Comparison of ENCODE assay signal across 15 mouse cellular contexts in genomic region chr14:28512805-28513590, GRCm38 (mm10). TPM values are rescaled to one million over a fixed set of nuclear protein-coding genes. Genes with fewer than 3 reads are reported as not detected.
DNase-seq lines count a peak whose midpoint lies in the region; ATAC-seq lines count a peak whose summit lies in the region.
"Had no signal": no experiment of that assay in that cellular context is flagged by ENCODE, and none has a peak within 500 bp of the region (broad histone marks: within the 10 kb centered on the region; RNA-seq: fewer than 3 reads in every experiment).

No protein-coding gene starts in this region.

- peaks cover 2% of the 10 kb centered on the region; the same call in 1 of the 2 replicates for H3K36me3 ChIP-seq in neural tube, embryonic 12.5 days
- H3K36me3 ChIP-seq in neural tube, embryonic 15.5 days = no peaks in the 10 kb centered on the region
- peaks cover 59% of the 10 kb centered on the region for H3K36me3 ChIP-seq in embryonic facial prominence, embryonic 14.5 days (ENCODE audit: control insufficient read depth, insufficient read depth, low read length)
- no peaks in the 10 kb centered on the region for H3K36me3 ChIP-seq in hindbrain, embryonic 16.5 days (ENCODE audit: control insufficient read depth, insufficient read depth, low read length)
- H3K36me3 ChIP-seq in midbrain, embryonic 14.5 days (ENCODE audit: control insufficient read depth, insufficient read depth, low read length) = no peaks in the 10 kb centered on the region
- H3K36me3 ChIP-seq: liver, embryonic 13.5 days had no signal

- no peak for ATAC-seq in neural tube, embryonic 12.5 days (ENCODE audit: low FRiP score, low read depth)
- no peak for ATAC-seq in neural tube, embryonic 15.5 days (ENCODE audit: low FRiP score)
- ATAC-seq in embryonic facial prominence, embryonic 14.5 days (ENCODE audit: low read depth) = no peak
- ATAC-seq in hindbrain, embryonic 16.5 days = no peak
- ATAC-seq in midbrain, embryonic 14.5 days (ENCODE audit: low FRiP score, low TSS enrichment) = no peak
- no peak for ATAC-seq in megakaryocyte progenitor cell, adult 5-6 weeks (replicated peaks; ENCODE audit: poor library complexity)
- ATAC-seq: lung, postnatal 0 days had no signal

- H3K9ac ChIP-seq in neural tube, embryonic 12.5 days = no peak overlapping the region
- H3K9ac ChIP-seq in neural tube, embryonic 15.5 days (replicated peaks) = no peak overlapping the region
- H3K9ac ChIP-seq in embryonic facial prominence, embryonic 14.5 days (ENCODE audit: low read depth, low read length) = peak overlapping the region; percentile 96
- no peak overlapping the region for H3K9ac ChIP-seq in hindbrain, embryonic 16.5 days (ENCODE audit: low read depth, low read length)
- no peak overlapping the region for H3K9ac ChIP-seq in midbrain, embryonic 14.5 days (replicated peaks; ENCODE audit: low read length)
- H3K9ac ChIP-seq: liver, embryonic 13.5 days had no signal

- H3K27me3 ChIP-seq in neural tube, embryonic 12.5 days (replicated peaks) = peaks cover 39% of the 10 kb centered on the region
- peaks cover 28% of the 10 kb centered on the region for H3K27me3 ChIP-seq in neural tube, embryonic 15.5 days (replicated peaks)
- H3K27me3 ChIP-seq in embryonic facial prominence, embryonic 14.5 days (replicated peaks; ENCODE audit: control insufficient read depth, insufficient read depth, low read length) = peaks cover 9% of the 10 kb centered on the region; the same call in 1 of the 2 replicates
- H3K27me3 ChIP-seq in hindbrain, embryonic 16.5 days (replicated peaks; ENCODE audit: control insufficient read depth, insufficient read depth, low read length) = no peaks in the 10 kb centered on the region; the same call in 1 of the 2 replicates
- H3K27me3 ChIP-seq in midbrain, embryonic 14.5 days (ENCODE audit: control insufficient read depth, insufficient read depth, low read length) = peaks cover 39% of the 10 kb centered on the region

- H3K4me3 ChIP-seq in neural tube, embryonic 12.5 days = no peak overlapping the region
- H3K4me3 ChIP-seq in neural tube, embryonic 15.5 days (replicated peaks) = no peak overlapping the region
- peak overlapping the region; percentile 86 for H3K4me3 ChIP-seq in embryonic facial prominence, embryonic 14.5 days (ENCODE audit: low read depth, low read length)
- no peak overlapping the region for H3K4me3 ChIP-seq in hindbrain, embryonic 16.5 days (ENCODE audit: low read length)
- no peak overlapping the region for H3K4me3 ChIP-seq in midbrain, embryonic 14.5 days (replicated peaks; ENCODE audit: low read depth, low read length)
- H3K4me3 ChIP-seq: liver, embryonic 13.5 days had no signal

- peaks cover 34% of the 10 kb centered on the region for H3K4me1 ChIP-seq in neural tube, embryonic 12.5 days
- H3K4me1 ChIP-seq in neural tube, embryonic 15.5 days = peaks cover 43% of the 10 kb centered on the region
- H3K4me1 ChIP-seq in embryonic facial prominence, embryonic 14.5 days (ENCODE audit: control insufficient read depth, insufficient read depth, low read length) = 0 out of 2 replicates have a peak, but pooled peaks cover 6% of the 10 kb centered on the region
- H3K4me1 ChIP-seq in hindbrain, embryonic 16.5 days (ENCODE audit: control insufficient read depth, insufficient read depth, low read depth, low read length) = peaks cover 21% of the 10 kb centered on the region
- H3K4me1 ChIP-seq in midbrain, embryonic 14.5 days (ENCODE audit: control insufficient read depth, insufficient read depth, low read length) = peaks cover 20% of the 10 kb centered on the region

- no peak for DNase-seq in embryonic facial prominence, embryonic 14.5 days (ENCODE audit: low spot score)
- no peak for DNase-seq in midbrain, embryonic 14.5 days
- DNase-seq in spleen, postnatal 4 days (ENCODE audit: low spot score in 2 of 2) = no peak
- DNase-seq: adrenal gland, postnatal 14 days; cerebellum, adult 8-10 months; gastrocnemius, postnatal 25 days; heart, postnatal 4 days; liver, embryonic 13.5 days had no signal

- WGBS in neural tube, embryonic 12.5 days = 67% methylated on average over 5 of the region's 5 CpGs
- WGBS in neural tube, embryonic 15.5 days = 71% methylated on average over 5 of the region's 5 CpGs
- WGBS in embryonic facial prominence, embryonic 14.5 days = 75% methylated on average over 5 of the region's 5 CpGs
- WGBS in hindbrain, embryonic 16.5 days = 70% methylated on average over 5 of the region's 5 CpGs
- WGBS in midbrain, embryonic 14.5 days = 75% methylated on average over 5 of the region's 5 CpGs

- H3K9me3 ChIP-seq in neural tube, embryonic 12.5 days = no peaks in the 10 kb centered on the region
- no peaks in the 10 kb centered on the region for H3K9me3 ChIP-seq in neural tube, embryonic 15.5 days (replicated peaks)
- no peaks in the 10 kb centered on the region for H3K9me3 ChIP-seq in embryonic facial prominence, embryonic 14.5 days (ENCODE audit: control insufficient read depth, low read length)
- H3K9me3 ChIP-seq in hindbrain, embryonic 16.5 days (ENCODE audit: control insufficient read depth, low read length) = no peaks in the 10 kb centered on the region
- H3K9me3 ChIP-seq in midbrain, embryonic 14.5 days (ENCODE audit: control insufficient read depth, low read length) = no peaks in the 10 kb centered on the region
- H3K9me3 ChIP-seq: liver, embryonic 13.5 days had no signal

- H3K4me2 ChIP-seq in neural tube, embryonic 12.5 days (replicated peaks) = peak overlapping the region; percentile 91
- no peak overlapping the region for H3K4me2 ChIP-seq in neural tube, embryonic 15.5 days
- H3K4me2 ChIP-seq in embryonic facial prominence, embryonic 14.5 days (ENCODE audit: low read depth, low read length) = peak overlapping the region; percentile 84
- peak overlapping the region; percentile 69 for H3K4me2 ChIP-seq in hindbrain, embryonic 16.5 days (ENCODE audit: low read length)
- 0 out of 2 replicates have a peak overlapping the region, but pooled peaks have one; percentile 9 for H3K4me2 ChIP-seq in midbrain, embryonic 14.5 days (ENCODE audit: low read length)
- H3K4me2 ChIP-seq: liver, embryonic 13.5 days had no signal

- H3K27ac ChIP-seq in neural tube, embryonic 12.5 days = no peak overlapping the region
- H3K27ac ChIP-seq in neural tube, embryonic 15.5 days (replicated peaks) = no peak overlapping the region
- peak overlapping the region; percentile 99 for H3K27ac ChIP-seq in embryonic facial prominence, embryonic 14.5 days (replicated peaks; ENCODE audit: low read depth, low read length)
- no peak overlapping the region for H3K27ac ChIP-seq in hindbrain, embryonic 16.5 days (ENCODE audit: low read depth, low read length)
- H3K27ac ChIP-seq in midbrain, embryonic 14.5 days (replicated peaks; ENCODE audit: low read depth, low read length) = no peak overlapping the region
- H3K27ac ChIP-seq: liver, embryonic 13.5 days had no signal

RNA-seq across cellular contexts. Expression of gene Wnt5a, which starts 8.4 kb away (rescaled TPM):
- polyA plus RNA-seq in neural tube, embryonic 12.5 days (2016; fragmentation: Nextera tagmentation; extraction: Ambion mirVana) = 14.8 and 24.1 TPM in 2 replicates
- polyA plus RNA-seq in neural tube, embryonic 15.5 days (2015; fragmentation: Nextera tagmentation; extraction: Ambion mirVana) = 14.9 and 18.9 TPM in 2 replicates
- 58.6 and 68.9 TPM in 2 replicates for polyA plus RNA-seq in embryonic facial prominence, embryonic 14.5 days (2014; fragmentation: Nextera tagmentation; extraction: Ambion mirVana)
- polyA plus RNA-seq in hindbrain, embryonic 16.5 days (2015; fragmentation: Nextera tagmentation; extraction: Ambion mirVana) = 17.8 and 24.2 TPM in 2 replicates
- 12.1 and 17.3 TPM in 2 replicates for polyA plus RNA-seq in midbrain, embryonic 14.5 days (2014; fragmentation: Nextera tagmentation; extraction: Ambion mirVana)
- not detected in 2 replicates for total RNA-seq in megakaryocyte progenitor cell, adult 5-6 weeks (2015)
- total RNA-seq in megakaryocyte progenitor cell, adult 5-6 weeks (2017) = not detected in 2 replicates
- total RNA-seq: megakaryocyte-erythroid progenitor cell, adult 5-6 weeks; MEL had no signal
